Mouse (Mus musculus): ENCODE data around the gene Nat8f2.
"Not testable (repeated sequence)": the region's sequence is repeated elsewhere in the genome, so short reads cannot be mapped to it uniquely, and the experiment has no call there.

DNA sequence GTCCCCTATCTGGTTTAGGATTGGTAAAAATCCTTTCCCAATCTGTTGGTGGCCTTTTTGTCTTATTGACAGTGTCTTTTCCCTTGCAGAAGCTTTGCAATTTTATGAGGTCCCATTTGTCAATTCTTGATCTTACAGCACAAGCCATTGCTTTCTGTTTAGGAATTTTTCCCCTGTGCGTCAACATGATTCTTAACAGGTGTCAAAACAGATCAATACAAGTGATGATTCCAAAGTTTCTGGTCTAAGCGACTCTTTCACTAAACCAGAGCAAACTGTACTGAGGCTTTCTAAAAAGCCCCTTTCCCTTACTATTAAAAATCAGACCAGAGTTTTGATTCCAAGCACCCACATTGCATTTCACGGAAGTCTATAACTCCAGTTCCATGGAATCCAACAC lies 49.4 kb upstream of the Nat8f2 start:
- not testable (repeated sequence) for TF ChIP-seq USF1 (IDR thresholded peaks at IDR 0.05; ENCODE audit: low read depth, low read length); POLR2AphosphoS2 (IDR thresholded peaks at IDR 0.05; ENCODE audit: low read length); POLR2A (IDR thresholded peaks at IDR 0.05; ENCODE audit: control insufficient read depth in 1 of 2, insufficient read depth in 1 of 2, low read depth in 1 of 2, low read length in 2 of 2, poor library complexity in 1 of 2); CHD2 (IDR thresholded peaks at IDR 0.05; ENCODE audit: low read length); NRF1 (IDR thresholded peaks at IDR 0.05; ENCODE audit: insufficient read depth, low read depth, low read length, poor library complexity, severe bottlenecking); ZMIZ1 (IDR thresholded peaks at IDR 0.05; ENCODE audit: low read depth, low read length); EP300 (IDR thresholded peaks at IDR 0.05; ENCODE audit: low read depth in 1 of 2, low read length in 2 of 2); SMC3 (IDR thresholded peaks at IDR 0.05; ENCODE audit: low read depth, low read length); MYB (IDR thresholded peaks at IDR 0.05; ENCODE audit: low read depth, low read length); CTCF (IDR thresholded peaks at IDR 0.05 in 2 of 3, conservative IDR thresholded peaks at IDR 0.05 in 1 of 3; ENCODE audit: control insufficient read depth in 1 of 3, insufficient read depth in 1 of 3, low read depth in 2 of 3, low read length in 3 of 3, poor library complexity in 1 of 3, severe bottlenecking in 1 of 3); NELFE (IDR thresholded peaks at IDR 0.05; ENCODE audit: low read depth, low read length)
